Mouse (Mus musculus) erythroblast, embryonic 14.5 days (primary cell): Measurements from ENCODE around the gene Abcc6.

Source experiments
- GATA1 ChIP-seq: IDR thresholded peaks from 2 replicates; pipeline ENCODE4 v1.6.1; 2012; ENCODE audit warnings: low read length, inconsistent platforms, mixed read lengths
- TAL1 ChIP-seq: IDR thresholded peaks from 3 replicates; pipeline ENCODE4 v1.6.1; 2012; ENCODE audit warnings: low read length, inconsistent platforms, mixed read lengths

- TF ChIP-seq GATA1 (no peak), TAL1 (no peak)
These were observed 90.3 kb downstream of the Abcc6 start for GRCm38 (mm10) chr7:45939836-45940235.
